Mouse (Mus musculus) ZHBTc4 (cell line): ENCODE measurements around the gene Vps37b.

Experiments used
- DNase-seq: peaks from one replicate; pipeline ENCODE4 v3.0.0-alpha.2; 2011; ENCODE audit warnings: low read depth, low spot score

Vps37b gene

DNA sequence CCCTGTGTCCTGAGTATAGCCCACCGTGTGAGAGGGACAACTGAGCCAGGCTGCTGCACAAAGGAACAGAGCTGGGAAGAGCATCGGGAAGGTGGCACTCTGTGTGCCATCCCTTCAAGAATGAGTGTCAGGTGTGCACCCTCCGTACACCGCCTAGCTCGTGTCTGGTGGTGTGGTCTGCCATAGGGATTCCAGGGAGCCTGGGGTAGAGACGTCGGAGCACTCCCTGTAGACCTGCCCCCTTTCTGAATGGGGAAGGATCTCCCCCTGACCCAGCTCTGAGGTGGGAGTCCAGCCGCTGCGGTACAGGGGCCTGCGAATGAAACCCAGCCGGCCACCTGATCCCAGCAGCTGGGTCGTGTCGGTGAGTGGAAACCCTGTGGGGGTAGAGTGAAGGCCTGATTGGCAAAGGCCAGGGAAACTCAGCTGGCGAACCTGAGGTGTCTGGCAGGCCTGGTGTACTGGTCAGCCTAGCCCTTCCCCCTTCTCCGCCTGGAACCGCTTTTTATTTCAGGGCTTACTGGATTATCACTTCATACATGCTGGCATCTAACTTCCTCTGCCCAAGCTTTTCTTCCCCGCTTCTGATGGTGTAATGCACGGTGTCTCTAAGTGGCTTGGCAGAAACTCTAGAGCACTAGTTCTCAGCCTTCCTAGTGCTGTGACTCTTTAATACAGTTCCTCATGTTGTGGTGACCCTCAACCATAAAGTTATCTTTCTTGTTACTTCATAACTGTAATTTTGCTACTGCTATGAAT is 52.7 kb downstream of the Vps37b start:
- no peak for DNase-seq

DNA sequence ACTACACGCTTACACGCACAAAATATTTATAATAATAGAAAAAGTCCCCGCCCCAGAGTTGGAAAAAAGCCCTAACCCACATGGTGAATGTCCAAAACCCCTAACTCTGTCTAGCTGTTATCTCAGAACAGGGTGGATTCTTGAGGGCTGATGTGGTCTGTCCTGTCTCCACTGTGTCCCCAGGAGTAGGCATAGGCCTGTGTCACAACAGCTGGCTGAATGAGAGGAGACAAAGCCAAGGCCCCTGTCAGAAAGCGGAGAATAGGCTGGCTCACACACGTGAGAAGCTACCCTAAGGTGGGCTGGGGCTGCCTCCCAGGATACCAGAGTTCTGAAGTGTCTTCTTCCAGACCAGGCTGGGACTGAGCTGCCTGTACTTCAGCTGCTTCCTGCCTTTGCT is 53.9 kb downstream of the Vps37b start:
- no peak for DNase-seq

DNA sequence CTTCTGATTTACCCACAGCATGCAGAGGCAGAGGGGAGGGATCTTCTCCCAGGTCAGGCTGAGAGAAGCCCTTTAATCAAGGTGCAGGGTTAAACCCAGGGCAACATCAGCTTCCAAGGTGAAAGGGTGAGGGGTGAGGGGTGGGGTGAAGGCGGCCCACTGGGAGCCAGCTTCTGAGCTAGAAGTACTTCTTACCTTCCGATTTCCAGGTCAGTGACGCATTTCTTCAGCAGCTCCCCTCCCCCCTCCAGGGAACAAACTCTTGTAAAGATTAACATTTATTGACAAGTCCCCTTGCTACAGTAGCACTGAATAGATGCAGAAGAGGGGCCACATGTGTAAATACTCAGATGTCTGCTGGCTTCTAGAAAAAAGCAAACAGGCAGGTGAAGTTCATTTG is 54.8 kb downstream of the Vps37b start:
- no peak for DNase-seq

DNA sequence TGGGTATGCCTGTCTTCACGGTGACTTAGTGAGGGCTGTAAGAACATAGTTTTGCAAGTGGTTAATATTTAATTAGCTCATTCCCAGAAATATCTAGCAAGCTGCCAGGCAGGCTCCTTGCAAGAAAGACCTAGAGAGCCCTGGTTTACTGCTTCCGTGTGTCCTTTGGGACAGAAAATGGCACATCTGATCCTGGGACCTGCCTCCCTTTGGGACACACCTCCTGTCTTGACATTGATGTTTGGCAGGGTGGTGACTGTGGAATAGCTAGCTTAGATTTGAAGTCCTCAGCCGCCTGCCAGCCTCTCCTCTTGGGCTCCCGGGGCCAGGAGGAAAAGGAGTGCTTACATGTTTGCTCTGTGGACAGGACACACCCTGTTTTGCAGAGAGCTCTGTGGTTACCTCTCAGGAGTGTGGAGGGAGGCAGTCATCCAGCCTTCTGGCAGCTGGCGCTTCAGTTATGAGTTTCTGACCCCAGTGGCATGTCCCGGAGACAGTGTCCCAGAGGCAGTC is 56.3 kb downstream of the Vps37b start:
- DNase-seq: no peak

DNA sequence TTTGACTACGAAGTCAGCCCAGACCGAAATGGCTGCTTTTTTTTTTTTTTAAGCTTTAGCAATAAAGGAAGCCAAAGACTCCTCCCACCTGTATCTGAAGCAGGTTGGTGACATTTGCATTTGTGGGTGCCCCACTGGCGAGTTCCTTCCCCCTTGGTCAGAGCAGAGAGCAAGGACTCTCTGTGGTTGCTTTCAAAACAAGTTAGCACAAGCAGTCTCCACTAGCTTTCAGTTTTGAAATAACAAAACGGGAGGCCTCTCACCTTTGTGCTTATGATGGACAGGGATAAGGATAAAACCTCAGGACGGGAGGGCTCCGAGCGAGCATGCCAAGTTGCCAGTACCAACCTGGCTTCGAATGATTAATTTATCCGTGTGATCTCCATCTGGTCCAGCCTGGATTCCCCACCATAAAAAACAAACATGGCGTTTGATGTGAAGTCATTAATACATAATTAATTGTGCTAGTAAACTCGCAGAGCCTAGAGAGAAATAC is 57.4 kb downstream of the Vps37b start:
- no peak for DNase-seq

DNA sequence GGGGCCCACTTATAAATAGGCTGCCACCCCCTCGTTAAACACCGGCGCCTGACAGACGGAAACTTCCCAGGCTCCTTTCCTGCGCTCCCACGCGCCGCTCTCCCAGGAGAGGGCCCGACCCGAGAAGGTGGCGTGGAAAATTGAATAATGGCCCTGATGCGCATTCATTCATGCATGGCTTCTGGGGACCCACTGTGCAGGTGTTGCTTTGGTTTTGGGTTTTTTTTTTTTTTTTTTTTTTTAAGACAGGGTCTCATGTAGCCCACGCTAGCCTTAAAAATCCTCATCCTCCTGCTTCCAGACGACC is 57.9 kb downstream of the Vps37b start:
- no peak for DNase-seq

DNA sequence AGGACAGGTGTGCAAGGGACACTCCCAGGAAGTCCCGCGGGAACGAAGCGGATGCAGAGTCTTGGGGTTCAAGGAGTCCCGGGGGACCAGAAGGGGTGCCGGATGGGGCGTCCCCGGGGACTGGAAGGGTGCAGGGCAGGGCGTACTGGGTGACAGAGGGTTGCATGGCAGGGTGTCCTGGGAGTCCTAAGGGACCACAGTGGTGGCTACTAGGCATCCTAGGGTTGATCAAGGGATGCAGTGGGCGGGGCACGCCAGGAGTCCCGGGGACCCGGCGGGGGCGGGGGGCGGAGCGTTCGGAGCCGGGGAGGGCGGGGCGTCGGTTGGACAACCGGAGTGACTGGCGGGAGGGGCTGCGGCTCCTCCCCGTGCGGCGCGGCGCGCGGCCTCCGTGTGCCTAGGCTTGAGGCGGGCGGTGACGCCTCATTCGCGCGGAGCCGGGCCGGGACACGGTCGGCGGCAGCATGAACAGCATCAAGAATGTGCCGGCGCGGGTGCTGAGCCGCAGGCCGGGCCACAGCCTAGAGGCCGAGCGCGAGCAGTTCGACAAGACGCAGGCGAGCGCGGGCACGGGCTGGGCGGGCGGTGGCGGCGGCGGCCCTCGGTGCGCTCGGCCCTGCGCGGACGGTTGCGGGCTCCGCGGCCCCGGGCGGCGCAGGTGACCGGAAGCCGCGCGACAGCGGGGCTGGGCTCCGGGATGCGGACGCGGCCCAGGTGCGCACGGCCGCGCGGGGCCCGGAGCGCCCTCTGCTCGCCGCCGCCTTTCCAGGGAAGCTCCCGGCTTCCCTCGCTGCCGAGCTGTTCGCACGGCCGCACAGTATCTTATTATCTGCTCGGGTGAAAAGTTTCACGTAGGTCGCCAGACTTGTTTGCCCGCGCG is 58.5 kb downstream of the Vps37b start, which contains the start of gene Hip1r:
Hip1r (plus strand) TSS at position 330 of the 880 bp plus-strand sequence.
- peak; percentile 81 for DNase-seq

DNA sequence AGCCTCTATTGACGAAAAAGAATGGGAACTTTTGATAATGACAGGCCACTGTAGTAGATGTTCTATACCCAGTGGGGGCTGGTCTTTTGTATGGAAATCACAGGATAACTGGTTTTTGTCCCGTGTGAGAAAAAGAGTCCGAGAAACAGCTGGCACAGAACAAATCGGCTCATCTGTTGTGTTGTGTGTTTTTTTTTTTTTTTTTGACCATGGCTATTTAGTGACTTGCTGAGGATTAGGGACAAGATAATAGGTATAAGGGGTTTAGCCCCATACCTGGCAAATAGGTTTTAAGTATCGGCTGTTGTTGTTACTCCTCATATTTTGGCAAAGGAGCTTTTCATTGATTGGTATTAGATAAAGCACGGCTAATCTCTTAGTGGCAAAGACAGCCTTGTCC is 59.6 kb downstream of the Vps37b start:
- DNase-seq: no peak

DNA sequence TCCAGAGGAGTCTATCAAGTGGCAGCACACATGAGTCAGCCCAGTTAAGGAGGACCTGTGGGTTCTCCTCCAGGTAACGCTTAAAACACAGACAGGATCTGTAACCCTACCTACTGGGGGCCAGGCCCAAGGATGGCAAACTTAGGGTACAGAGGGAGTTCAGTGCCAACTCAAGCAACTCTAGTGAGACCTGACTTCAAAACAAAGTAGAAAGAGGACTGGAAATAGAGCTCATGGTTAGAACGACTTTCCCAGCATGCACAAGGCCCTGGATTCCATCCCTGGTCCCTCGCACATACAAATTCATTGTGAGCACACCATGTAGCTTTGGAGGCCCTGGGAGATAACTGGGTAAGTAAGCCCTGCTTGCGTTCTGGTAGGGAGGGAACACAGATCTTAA is 61.5 kb downstream of the Vps37b start:
- DNase-seq: no peak

DNA sequence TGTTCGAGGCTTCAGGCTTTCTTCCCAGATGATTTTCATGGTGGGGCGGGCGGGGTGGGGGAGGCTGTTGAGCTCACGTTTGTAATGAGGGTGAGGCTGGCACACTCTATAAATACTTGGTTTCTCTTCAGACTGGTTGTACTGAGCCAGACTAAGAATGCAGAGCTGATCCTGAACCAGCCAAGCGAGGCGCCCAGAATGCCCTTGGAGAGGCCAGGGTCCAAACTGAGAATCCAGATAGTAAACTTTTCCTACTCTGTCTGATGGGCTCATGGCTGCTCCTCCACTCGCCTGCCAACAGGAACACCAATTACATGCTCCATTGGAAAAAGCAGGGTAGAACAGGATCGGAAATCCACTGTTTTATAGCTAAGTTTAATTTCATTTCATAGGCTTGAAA is 62.9 kb downstream of the Vps37b start:
- no peak for DNase-seq

DNA sequence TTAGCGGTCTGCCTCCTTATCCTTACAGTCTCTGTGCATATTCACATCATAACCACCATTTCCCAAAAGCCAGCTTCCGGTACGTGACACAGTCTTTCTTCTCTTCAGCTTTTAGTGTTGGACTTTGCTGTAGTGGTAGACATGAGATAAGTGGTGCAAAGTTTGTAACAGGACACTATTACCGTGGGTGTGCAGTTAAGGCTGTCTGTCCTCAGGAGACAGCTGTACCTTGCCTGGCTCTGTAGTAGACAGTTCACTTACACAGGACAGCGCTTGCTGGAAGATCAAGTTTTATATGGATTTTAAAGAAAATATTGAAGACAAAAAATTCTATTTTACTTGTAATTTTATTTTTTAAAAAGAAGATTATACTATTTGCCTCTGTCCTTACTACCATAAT is 63.6 kb downstream of the Vps37b start:
- no peak for DNase-seq

DNA sequence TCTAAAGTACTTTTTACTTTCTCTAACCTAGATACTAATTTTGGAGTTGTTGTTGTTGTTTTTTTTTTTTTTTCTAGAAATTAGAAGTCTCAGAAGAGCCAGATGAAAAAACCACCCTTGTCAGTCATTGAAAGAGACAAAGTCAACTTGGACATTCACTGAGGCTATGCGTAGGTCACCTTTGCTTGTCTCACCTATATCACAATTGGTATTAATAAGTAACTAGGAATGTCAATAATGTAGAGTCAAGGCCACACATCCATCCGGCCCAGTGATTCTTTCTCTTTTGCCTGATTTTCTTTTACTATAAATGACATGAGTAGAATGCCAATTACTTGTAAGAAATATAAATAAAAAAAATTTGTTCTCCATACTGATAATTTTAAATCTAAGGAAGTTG is 65.3 kb downstream of the Vps37b start:
- no peak for DNase-seq

DNA sequence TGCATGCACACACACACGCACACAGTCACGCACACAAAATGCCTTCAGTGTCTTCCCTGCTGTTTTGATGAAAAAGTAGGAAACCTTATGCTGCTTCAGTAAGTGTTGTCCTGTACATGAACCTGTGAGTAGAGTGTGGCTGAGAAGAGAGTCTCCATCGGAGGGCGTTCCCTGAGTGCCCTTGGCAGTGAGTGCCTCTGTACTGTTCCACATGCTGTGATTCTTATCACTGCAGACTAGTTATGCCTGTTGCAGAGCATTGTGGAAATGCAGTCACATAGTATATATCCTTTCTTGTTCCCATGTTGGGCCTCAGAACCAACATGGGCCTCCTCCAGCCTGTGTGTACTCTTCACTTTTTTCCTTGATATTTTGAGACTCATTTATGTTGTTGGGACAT is 67.9 kb downstream of the Vps37b start:
- DNase-seq: no peak

DNA sequence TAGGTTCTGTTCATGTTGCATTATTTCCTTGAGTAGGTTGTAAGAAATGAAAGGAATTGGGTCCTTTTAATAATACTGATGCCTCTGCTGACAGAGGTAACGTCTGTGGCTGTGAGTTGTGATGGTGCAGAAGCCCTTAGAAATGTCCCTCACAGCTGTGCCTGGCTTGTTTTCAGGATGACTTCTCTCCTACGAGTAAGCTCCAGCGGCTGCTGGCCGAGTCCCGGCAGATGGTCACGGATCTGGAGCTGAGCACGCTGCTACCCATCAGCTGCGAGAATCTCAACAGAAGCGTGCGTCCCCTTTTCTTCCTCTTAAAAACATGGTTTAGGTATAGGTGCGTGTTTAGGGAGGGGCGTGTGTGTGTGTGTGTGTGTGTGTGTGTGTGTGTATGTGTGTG is 71.0 kb downstream of the Vps37b start:
- DNase-seq: no peak

DNA sequence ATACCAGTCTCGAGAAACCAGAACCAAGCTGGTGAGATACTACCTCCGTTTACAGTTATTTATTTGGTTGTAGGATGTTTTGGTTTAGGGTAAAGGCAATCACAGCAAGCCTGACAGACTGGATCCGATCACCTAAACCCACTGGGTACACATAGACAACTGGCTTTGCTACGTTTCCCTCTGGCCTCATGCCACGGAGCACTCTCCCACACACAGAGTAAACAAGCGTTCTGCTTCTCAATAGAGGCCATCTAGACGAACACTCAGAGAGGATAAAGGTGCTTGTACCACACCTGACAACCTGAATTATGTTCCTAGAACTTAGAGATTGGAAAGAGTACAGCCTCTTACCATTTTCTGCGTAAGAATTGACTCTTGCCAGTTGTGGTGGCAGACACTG is 71.9 kb downstream of the Vps37b start:
- DNase-seq: no peak

DNA sequence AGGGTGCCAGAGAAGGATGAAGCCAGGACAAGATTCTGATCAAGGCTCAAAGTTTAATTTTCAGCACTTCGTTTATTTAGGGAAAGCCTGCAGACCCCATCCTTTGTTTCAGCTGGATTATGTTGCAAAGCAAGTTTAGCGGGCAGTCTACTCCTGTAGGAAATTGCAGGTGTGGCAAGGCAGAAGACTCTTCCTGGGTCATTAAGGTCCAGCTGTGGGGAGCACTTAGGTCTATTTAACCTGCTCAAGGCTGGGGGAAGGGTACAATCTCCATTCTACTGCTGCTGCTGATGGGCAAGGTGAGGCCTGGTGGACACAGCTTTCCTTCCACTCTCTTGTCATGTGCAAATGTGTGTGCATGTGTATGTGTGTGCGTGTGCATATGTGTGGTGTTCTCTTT is 73.1 kb downstream of the Vps37b start:
- DNase-seq: no peak

DNA sequence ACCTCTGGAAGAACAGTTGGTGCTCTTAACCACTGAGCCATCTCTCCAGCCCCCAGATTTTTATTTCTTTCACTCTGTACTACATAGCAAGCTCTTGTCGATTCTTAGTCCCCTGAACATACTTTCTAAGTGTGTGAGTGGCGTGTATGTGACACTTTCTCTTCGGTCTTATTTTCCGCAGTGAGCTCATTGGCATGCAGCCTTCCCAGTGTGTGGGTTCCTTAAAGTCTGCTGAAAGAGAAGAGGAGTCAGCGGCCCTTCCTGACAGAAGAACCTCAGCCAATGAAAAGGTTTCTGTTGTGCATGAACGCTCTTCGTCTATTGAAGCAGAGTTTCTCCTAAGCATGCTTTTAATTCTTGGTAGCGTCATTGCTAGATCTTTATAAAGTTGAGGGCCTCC is 74.9 kb downstream of the Vps37b start:
- no peak for DNase-seq
